Mouse (Mus musculus) heart, adult 9 months (tissue): Measurements from ENCODE around the gene Clspn.

ENCODE experiments used
- DNase-seq, 2 experiments: peaks; one replicate each; pipeline ENCODE4 v3.0.0; 2022; ENCODE audit warnings: low spot score in 2 of 2

Gene Clspn

DNA sequence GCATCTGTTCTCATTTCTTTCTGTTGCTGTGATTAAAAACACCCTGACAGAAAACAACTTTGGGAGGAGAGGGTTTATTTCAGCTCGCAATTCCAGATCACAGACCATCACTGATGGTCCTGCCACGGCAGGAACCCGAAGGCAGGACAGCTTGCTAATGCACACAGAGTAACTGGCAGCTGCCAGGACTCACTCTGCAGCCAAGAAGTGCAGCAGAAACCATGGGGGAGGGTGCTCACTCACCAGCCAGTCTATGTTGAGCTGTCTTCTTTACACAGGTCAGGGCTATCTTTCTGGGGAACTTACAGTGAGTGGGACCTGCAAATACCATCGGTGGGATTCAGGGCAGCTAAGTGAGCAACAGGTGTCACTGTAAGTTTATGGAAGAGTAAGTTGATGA is 80.7 kb downstream of the Clspn start:
- no peak for DNase-seq

DNA sequence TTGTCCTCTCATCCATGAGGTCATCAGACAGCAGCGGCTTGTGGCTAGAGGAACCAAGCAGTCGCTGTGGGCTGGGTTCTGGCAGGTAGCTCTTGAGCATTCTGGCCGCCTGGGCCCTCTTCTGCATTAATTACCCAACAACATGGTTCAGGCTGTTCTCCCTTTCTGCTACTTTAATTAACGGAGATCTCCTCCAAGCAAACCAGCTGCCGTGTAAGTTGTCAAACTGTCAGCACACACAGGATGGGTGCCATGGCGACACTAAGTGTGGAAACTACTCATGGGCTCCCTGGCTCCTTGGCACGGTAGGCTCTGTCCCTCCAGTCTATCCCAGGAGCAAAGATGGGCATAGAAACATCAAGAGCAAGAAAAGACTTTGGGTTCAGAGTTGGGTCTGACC is 82.6 kb downstream of the Clspn start:
- DNase-seq: no peak

GRCm38 (mm10) chr4:126641901-126642300 is 85.2 kb downstream of the Clspn start:
- DNase-seq: no peak
